Mouse (Mus musculus): ENCODE results near the gene Olfr1037.
"Not testable (repeated sequence)": the region's sequence is repeated elsewhere in the genome, so short reads cannot be mapped to it uniquely, and the experiment has no call there.

Gene Olfr1037

DNA sequence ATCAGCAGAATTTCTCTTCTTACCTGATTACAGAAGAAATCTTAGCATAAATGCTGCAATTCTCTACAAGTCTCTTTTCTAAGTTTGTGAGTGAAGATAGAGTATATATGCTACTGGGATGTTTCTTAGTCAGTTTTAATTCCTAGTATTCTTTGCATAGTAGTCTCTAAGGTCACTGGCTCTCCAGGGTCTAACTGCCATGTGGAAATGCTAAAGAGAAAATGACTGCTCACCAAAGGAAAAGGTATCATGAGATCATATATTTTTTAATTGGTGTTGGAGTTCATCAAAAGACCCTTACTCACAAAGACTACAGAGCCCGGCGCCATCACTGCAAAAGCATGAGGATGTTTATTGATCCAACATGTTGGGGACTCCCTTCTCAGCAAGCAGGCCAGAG lies at the start of gene Olfr1037:
Gene Olfr1037 (minus strand): TSS at position 101 of the 400 bp plus-strand sequence.
- DNase-seq (ENCODE audit: low read depth) = no peak

DNA sequence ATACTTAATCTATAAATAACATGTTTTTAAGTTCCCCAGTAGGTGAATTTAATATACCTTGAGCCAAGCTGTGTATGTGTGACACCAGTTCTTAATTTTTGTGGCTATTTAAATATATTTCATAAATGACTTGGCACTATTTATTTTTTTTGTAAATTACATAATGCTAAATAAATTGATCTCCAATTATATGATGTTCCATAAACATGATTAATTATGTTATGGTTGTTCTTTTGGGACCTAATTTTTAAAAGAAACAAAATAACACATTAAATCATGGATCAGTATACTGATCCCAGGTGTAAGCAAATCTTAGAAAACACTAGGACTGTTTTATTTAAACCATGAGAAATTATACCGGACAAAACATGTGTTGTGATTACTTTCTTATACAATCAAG lies 48.6 kb upstream of the Olfr1037 start, which contains the start of gene Olfr1039:
Gene Olfr1039 (minus strand): TSS at position 101 of the 400 bp plus-strand sequence.
- no peak for DNase-seq (ENCODE audit: low read depth)

DNA sequence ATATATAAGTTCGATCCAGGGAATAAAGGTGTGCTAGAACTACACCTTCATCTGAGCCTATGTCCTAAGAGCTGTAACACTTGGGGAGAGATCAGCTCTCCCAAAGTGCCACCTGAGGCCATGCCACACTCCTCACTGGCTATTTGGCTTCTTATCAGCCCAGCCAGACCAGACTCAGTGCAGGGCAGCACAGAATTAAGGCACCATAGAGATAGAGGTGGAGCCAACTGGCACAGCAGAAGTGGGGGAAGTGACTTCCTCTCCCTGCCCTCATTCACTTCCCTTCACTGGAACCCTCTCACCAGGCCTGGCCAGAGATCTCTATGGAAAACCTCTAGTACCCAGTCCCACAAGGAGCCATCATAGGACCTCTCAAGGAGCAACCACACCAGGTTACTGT lies 6.7 kb downstream of the Olfr1037 start:
- DNase-seq (ENCODE audit: low read depth) = not testable (repeated sequence)

DNA sequence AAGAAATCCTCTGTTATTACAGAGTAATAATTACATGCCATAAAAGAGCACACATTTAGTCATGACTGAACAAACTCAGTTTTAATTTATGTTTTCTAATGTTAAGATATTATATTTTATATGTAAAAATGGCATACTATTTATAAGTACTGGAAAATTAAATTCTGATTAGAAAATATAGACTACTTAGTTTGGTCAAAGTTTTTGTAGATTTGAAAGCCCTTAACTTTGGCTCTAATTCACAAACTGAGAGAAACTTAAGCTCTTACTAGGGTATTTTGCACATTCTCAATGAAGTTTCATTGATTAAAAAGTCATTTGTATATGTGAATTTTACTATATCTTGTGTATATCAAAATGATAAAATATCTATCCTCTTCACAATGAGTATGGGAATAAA lies 13.5 kb downstream of the Olfr1037 start, which contains the start of gene Olfr1036:
Gene Olfr1036 (plus strand): TSS at position 301 of the 400 bp plus-strand sequence.
- DNase-seq (ENCODE audit: low read depth) = not testable (repeated sequence)

DNA sequence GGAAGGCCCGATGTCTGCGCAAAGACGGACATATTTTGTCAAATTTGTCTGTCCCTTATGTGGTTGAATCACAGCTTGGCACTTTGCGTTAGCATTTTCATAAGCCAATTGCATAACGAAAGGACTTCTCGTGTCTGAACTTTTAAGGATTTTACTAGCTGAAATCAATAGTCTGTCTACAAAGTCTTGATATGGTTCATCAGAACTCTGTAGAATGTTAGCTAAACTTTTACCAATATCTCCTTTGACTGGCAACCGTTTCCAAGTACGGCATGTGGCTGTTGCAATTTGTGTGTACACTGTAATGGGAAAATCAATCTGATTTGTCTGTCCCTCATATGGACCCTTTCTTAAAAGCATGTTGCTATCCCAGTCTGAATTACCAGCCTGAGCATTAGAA lies 17.0 kb downstream of the Olfr1037 start:
- no peak for DNase-seq (ENCODE audit: low read depth)

DNA sequence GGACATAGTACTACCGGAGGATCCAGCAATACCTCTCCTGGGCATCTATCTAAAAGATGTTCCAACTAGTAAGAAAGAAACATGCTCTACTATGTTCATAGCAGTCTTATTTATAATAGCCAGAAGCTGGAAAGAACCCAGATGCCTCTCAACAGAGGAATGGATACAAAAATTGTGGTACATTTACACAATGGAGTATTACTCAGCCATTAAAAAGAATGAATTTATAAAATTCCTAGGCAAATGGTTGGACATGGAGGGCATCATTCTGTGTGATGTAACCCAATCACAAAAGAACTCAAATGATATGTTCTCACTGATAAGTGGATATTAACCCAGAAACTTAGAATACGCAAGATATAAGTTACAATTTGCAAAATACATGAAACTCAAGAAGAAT lies 23.4 kb downstream of the Olfr1037 start:
- not testable (repeated sequence) for DNase-seq (ENCODE audit: low read depth)

DNA sequence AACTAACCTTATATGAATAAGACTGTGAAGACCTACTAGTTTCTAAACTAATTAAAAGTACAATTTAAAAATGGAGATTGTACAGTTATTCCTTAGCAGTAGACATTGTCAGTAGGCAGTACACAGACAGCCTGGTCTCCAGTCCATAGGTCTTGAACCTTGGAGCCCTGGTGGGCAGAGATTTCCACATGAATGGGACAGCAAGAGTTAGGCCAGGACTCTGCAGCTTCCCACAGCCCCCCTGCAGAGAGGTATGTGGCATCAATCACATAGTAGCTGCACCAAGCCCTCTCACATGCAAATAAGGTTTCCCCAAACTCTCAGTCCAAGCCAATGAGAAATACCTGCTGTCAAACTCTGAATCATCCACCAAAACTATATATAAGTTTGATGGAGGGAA lies 36.4 kb downstream of the Olfr1037 start:
- DNase-seq (ENCODE audit: low read depth) = not testable (repeated sequence)

DNA sequence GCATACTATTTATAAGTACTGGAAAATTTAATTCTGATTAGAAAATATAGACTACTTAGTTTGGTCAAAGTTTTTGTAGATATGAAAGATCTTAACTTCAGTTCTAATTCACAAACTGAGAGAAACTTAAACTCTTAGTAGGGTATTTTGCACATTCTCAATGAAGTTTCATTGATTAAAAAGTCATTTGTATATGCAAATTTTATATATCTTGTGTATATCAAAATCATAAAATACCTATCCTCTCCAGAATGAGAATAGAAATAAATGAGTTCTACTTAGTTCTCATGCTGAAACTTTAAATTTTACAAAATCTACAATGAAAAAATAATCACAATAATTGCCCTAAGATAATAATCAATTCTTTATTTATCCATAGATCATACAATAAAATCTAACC lies 41.6 kb downstream of the Olfr1037 start, which contains the start of gene Olfr1034:
Gene Olfr1034 (plus strand): TSS at position 301 of the 400 bp plus-strand sequence.
- no peak for DNase-seq (ENCODE audit: low read depth)
